ENCODE assay signal across 11 mouse cellular contexts in genomic region chr5:65025916-65026315, GRCm38 (mm10). TPM values are rescaled to one million over a fixed set of nuclear protein-coding genes. Genes with fewer than 3 reads are reported as not detected.
DNase-seq lines count a peak whose midpoint lies in the region; ATAC-seq and TF ChIP-seq lines count a peak whose summit lies in the region.
"Had no signal": no experiment of that assay in that cellular context is flagged by ENCODE, and none has a peak within 500 bp of the region (broad histone marks: within the 10 kb centered on the region; RNA-seq: fewer than 3 reads in every experiment).

No protein-coding gene starts in this region.

- no peak overlapping the region for H3K27ac ChIP-seq in left cerebral cortex, adult 2 months

- intact Hi-C loops in gastrocnemius, postnatal 14 days (cut with DNase I; ENCODE audit: low total_unique reads): no loop called here
- intact Hi-C loops in left cerebral cortex, adult 2 months (cut with DNase I): no loop called here
- intact Hi-C loops in left cerebral cortex, postnatal 10 days (cut with DNase I): no loop called here

- DNase-seq in gastrocnemius, postnatal 14 days: peak; percentile 30
- DNase-seq in gastrocnemius, postnatal 10 days: no peak
- peak; percentile 82 for DNase-seq in naive thymus-derived CD4-positive, alpha-beta T cell, adult 2 months (ENCODE audit: low read depth)
- peak; percentile 49 to 58 for DNase-seq in thymus, postnatal 10 days (ENCODE audit: low spot score in 2 of 2)
- no peak for DNase-seq in left cerebral cortex, adult 2 months (ENCODE audit: extremely low spot score in 1 of 2, low spot score in 2 of 2)
- no peak for DNase-seq in adrenal gland, postnatal 25 days
- no peak for DNase-seq in left cerebral cortex, postnatal 10 days (ENCODE audit: extremely low spot score in 1 of 2, low spot score in 2 of 2)
- DNase-seq: adrenal gland, postnatal 10 days; embryo, embryonic 11 days; heart, postnatal 4 days had no signal

- no peak overlapping the region for H3K4me3 ChIP-seq in left cerebral cortex, adult 2 months

- ATAC-seq in common myeloid progenitor, adult 5-6 weeks (replicated peaks; ENCODE audit: low read depth, poor library complexity, severe bottlenecking): peak; percentile 91

- TF ChIP-seq CTCF in left cerebral cortex, adult 2 months (IDR thresholded peaks at IDR 0.05): no peak

RNA-seq across cellular contexts. Expression of gene Fam114a1, which starts 56.0 kb away (rescaled TPM):
- total RNA-seq in gastrocnemius, postnatal 14 days (2021): 10 to 100 TPM; 20.2 to 31.6 TPM
- total RNA-seq in gastrocnemius, postnatal 10 days (2021): 10 to 100 TPM; 38.2 to 48.7 TPM
- 4.4 and 5.9 TPM in 2 replicates for total RNA-seq in common myeloid progenitor, adult 5-6 weeks (2017)
- total RNA-seq in left cerebral cortex, adult 2 months (2021): 1 to 10 TPM; 3.7 to 4.1 TPM
- 14.9 and 23.7 TPM in 2 replicates for total RNA-seq in adrenal gland, postnatal 25 days (2021)
- 1 to 10 TPM; 7.2 to 8.4 TPM for total RNA-seq in left cerebral cortex, postnatal 10 days (2021)

Comparison
In these comparisons a context has a peak if more than half of its experiments do, and no peak if none do; other contexts are left out.
1. DNase-seq: peak in gastrocnemius, postnatal 14 days (single experiment), naive thymus-derived CD4-positive, alpha-beta T cell, adult 2 months (single experiment) and thymus, postnatal 10 days (2 of 2); none in gastrocnemius, postnatal 10 days (single experiment), left cerebral cortex, adult 2 months (0 of 2), adrenal gland, postnatal 25 days (single experiment) and left cerebral cortex, postnatal 10 days (0 of 2).